Mouse (Mus musculus) midbrain, embryonic 11.5 days (tissue): Measurements from ENCODE around the gene Mslnl. TPM values are rescaled to one million over a fixed set of nuclear protein-coding genes. Genes with fewer than 3 reads are reported as not detected.

ENCODE experiments used
- ATAC-seq: fragments of 200-750 bp; cut with Nextera tagmentation; 2 replicates; pipeline ENCODE4 v1.8.0; 2017; ENCODE audit warnings: moderate TSS enrichment, moderate library complexity; ENCODE audit not compliant: low FRiP score
- DNase-seq: peaks from one replicate; pipeline ENCODE4 v3.0.0; 2015; ENCODE audit warnings: low spot score; ENCODE audit errors: missing footprints
- H3K27ac ChIP-seq: fragments of 300-500 bp; sonication (generic); 2 replicates; pipeline ENCODE4 v1.5.1; 2014; ENCODE audit warnings: low read depth, low read length
- H3K27me3 ChIP-seq: fragments of 300-500 bp; sonication (generic); 2 replicates; pipeline ENCODE4 v1.6.1; 2014; ENCODE audit warnings: mild to moderate bottlenecking, low read length, moderate library complexity, mixed read lengths; ENCODE audit not compliant: control insufficient read depth, insufficient read depth
- H3K36me3 ChIP-seq: fragments of 300-500 bp; sonication (generic); 2 replicates; pipeline ENCODE4 v1.6.1; 2014; ENCODE audit warnings: mild to moderate bottlenecking, low read length, moderate library complexity, mixed read lengths; ENCODE audit not compliant: control insufficient read depth, insufficient read depth
- H3K4me1 ChIP-seq: fragments of 300-500 bp; sonication (generic); 2 replicates; pipeline ENCODE4 v1.6.1; 2014; ENCODE audit warnings: low read length; ENCODE audit not compliant: control insufficient read depth, insufficient read depth
- H3K4me2 ChIP-seq: fragments of 300-500 bp; sonication (generic); 2 replicates; pipeline ENCODE4 v1.6.1; 2014; ENCODE audit warnings: mild to moderate bottlenecking, moderate library complexity
- H3K4me3 ChIP-seq: fragments of 300-500 bp; sonication (generic); 2 replicates; pipeline ENCODE4 v1.5.1; 2014; ENCODE audit warnings: low read depth, low read length
- H3K9ac ChIP-seq: fragments of 300-500 bp; sonication (generic); 2 replicates; pipeline ENCODE4 v1.6.1; 2014; ENCODE audit warnings: low read length
- H3K9me3 ChIP-seq: fragments of 300-500 bp; sonication (generic); 2 replicates; pipeline ENCODE4 v1.6.1; 2016; ENCODE audit warnings: low read length; ENCODE audit not compliant: control insufficient read depth
- WGBS: fragments of 180-500 bp; shearing (Covaris S2); extraction: QIAGEN DNeasy Blood & Tissue Kit; methylation state at CpG from one replicate; pipeline ENCODE4 v1.1.7; 2014; 5-methylcytosine and 5-hydroxymethylcytosine counted together
- polyA plus RNA-seq: library from polyadenylated mRNA; unstranded; fragments of >200 nt; fragmentation: Nextera tagmentation; extraction: Ambion mirVana; gene quantifications from 2 replicates; pipeline ENCODE4 v1.2.1, GENCODE M21; 2014

Mslnl gene
- polyA plus RNA-seq, 1 experiment from 2014 or later, result not detected

DNA sequence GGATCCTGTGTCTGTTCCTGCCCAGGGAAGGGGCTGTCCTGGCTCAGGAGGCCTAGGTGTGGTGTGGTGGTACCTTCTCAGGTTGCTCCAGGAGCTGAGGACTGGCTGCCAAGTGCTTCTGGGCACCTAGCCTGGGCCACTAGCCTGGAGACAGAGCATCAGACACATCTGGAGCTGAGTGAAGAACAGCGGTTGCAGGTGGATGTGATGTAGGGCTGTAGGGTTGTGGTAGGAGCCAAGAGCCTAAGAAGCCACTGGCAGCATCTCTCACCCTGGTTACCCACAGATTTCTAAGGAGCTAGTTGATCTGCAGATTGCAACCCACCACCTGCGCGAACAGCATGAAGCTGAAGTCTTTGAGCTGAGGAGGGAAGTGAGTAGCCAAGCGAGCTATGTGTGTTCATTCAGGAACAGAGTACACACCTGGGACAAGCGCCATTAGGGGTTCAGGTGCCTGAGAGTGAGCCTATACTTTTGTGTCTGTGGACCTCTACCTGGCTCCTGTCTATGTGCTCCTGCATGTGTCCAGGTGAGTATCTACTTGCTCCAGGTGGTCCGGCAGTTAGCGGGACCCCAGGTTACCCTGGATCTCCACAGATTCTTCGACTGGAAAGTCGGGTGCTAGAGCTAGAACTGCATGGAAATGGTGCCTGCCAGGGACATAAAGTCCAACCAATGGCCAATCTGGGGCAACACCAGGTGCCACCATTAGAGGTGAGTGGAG lies 51.1 kb downstream of the Mslnl start:
- H3K9ac ChIP-seq, result no peak overlapping the region
- peaks cover 20% of the 10 kb centered on the region for H3K36me3 ChIP-seq
- H3K4me2 ChIP-seq, result no peak overlapping the region
- no peak overlapping the region for H3K27ac ChIP-seq
- H3K9me3 ChIP-seq, result no peaks in the 10 kb centered on the region
- no peaks in the 10 kb centered on the region for H3K27me3 ChIP-seq
- no peak overlapping the region for H3K4me3 ChIP-seq
- WGBS, result 95% methylated on average over 9 of the region's 9 CpGs
- no peak for DNase-seq
- peaks cover 28% of the 10 kb centered on the region for H3K4me1 ChIP-seq
- ATAC-seq, result no peak

- no peak for DNase-seq
- no peaks in the 10 kb centered on the region for H3K27me3 ChIP-seq
These were observed 55.5 kb downstream of the Mslnl start for GRCm38 (mm10) chr17:25791320-25791842.

DNA sequence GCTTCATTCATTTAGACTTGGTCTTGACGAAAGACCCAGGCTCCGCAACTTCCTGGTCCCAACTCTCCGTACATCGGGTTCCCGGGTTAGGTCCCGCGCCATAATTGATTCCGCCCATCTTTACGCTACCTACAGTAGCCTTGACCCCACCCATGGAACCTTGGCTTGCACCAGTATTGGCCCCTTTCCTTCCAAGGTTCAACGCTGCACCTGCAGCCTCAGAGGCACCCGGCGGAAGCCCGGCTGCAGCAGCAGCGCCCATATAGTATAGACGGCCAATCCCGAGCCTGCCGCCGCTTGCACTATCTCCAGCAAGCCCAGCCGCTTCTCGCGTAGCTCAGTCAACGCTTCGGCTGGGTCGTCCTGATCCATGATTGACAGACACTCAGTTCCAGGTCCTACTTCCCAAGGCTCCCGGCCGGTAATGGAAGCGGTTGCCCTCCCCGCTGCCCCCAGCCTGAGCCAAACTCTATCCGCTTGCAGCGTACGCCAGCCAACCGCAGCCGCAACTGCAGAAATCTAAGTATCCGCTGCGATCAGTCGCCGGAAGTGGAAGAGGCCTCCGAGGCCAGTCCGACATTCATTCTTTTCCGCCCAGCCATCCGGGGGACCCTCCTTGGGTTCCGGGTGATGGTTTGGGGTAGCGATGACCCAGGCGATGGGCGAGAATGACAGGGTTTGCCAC lies 56.1 kb downstream of the Mslnl start:
- peak; percentile 99 for DNase-seq
- Histone ChIP-seq H3K36me3 (0 out of 2 replicates have a peak, but pooled peaks cover 2% of the 10 kb centered on the region), H3K27me3 (no peaks in the 10 kb centered on the region), H3K9me3 (no peaks in the 10 kb centered on the region), H3K9ac (peak overlapping the region; percentile 87), H3K27ac (peak overlapping the region; percentile 75), H3K4me2 (peak overlapping the region; percentile 98), H3K4me3 (peak overlapping the region; percentile 82), H3K4me1 (peaks cover 48% of the 10 kb centered on the region)
- WGBS, result under 1% methylated on average over 45 of the region's 45 CpGs
- peak; percentile 45 for ATAC-seq

More at GRCm38 (mm10) chr17:25791320-25791842, 55.5 kb downstream of the Mslnl start:
- Histone ChIP-seq H3K4me2 (peak overlapping the region; percentile 98), H3K4me3 (peak overlapping the region; percentile 82), H3K4me1 (peaks cover 48% of the 10 kb centered on the region), H3K27ac (peak overlapping the region; percentile 75; the same call in 1 of the 2 replicates), H3K9me3 (no peaks in the 10 kb centered on the region), H3K36me3 (0 out of 2 replicates have a peak, but pooled peaks cover 2% of the 10 kb centered on the region), H3K9ac (peak overlapping the region; percentile 87)
- 0 out of 2 replicates have a peak, but pooled peaks have one; percentile 0 for ATAC-seq
- 27% methylated on average over 19 of the region's 19 CpGs for WGBS

GRCm38 (mm10) chr17:25792615-25793014 lies 56.8 kb downstream of the Mslnl start, which contains the start of gene Fam173a:
Fam173a (minus strand) TSS chr17:25792901.
- Histone ChIP-seq H3K4me3 (peak within 1 kb of the TSS; percentile 82), H3K9ac (peak within 1 kb of the TSS; percentile 87), H3K4me1 (peaks cover 54% of the 10 kb centered on the region), H3K27me3 (no peaks in the 10 kb centered on the region), H3K9me3 (no peaks in the 10 kb centered on the region), H3K27ac (peak within 1 kb of the TSS; percentile 75), H3K36me3 (0 out of 2 replicates have a peak, but pooled peaks cover 2% of the 10 kb centered on the region), H3K4me2 (peak within 1 kb of the TSS; percentile 98)
- ATAC-seq (peak; percentile 16; the same call in 1 of the 2 replicates), DNase-seq (no peak)
- WGBS, result under 1% methylated on average over 14 of the region's 14 CpGs

DNA sequence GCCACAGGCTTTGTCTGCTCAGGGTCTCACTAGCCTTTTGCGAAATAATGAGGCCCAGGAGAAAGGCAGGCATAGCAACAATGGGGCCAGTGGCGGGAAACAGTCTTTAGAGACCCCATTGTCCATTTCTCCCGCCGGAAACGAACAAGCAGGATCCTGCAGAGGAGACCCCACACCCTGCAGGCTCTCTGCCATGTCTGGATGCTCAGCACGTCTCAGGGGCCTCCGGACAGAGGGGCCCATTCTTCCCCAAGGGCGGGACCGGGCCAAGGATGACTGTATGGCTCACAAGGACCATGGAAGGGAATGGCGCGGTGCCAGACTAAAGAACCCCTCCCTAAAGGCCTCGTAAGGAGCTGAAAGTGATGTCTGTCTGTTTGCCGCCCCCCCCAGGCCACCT lies 58.4 kb downstream of the Mslnl start:
- H3K4me2 ChIP-seq, result peak overlapping the region; percentile 98
- 28% methylated on average over 13 of the region's 13 CpGs for WGBS
- H3K9me3 ChIP-seq, result no peaks in the 10 kb centered on the region
- H3K4me3 ChIP-seq, result peak overlapping the region; percentile 89
- H3K4me1 ChIP-seq, result peaks cover 55% of the 10 kb centered on the region
- no peaks in the 10 kb centered on the region for H3K27me3 ChIP-seq
- H3K9ac ChIP-seq, result peak overlapping the region; percentile 87
- ATAC-seq (peak; percentile 48), DNase-seq (peak; percentile 91)
- H3K27ac ChIP-seq, result peak overlapping the region; percentile 75
- 0 out of 2 replicates have a peak, but pooled peaks cover 2% of the 10 kb centered on the region for H3K36me3 ChIP-seq

DNA sequence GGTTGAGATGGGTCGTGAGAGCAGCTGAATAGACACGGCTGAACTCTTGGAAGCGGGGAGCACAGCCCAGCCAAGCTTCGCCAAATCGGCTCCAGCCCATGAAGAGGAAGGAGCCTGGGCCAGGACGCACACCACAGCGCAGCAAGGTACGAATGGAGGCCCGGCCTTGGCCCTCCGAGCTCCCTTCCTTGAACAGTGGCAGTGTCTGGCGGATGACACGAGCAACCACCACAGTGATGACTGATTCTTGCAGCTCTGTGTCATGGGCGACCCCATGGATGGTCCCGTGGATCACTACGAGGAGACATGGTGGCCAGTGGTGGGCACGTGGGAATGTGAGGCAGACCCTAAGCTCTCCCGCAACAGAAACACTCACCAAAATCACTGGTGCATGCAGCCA lies 59.2 kb downstream of the Mslnl start:
- no peaks in the 10 kb centered on the region for H3K9me3 ChIP-seq
- no peaks in the 10 kb centered on the region for H3K36me3 ChIP-seq
- peak overlapping the region; percentile 98 for H3K4me2 ChIP-seq
- H3K4me1 ChIP-seq, result peaks cover 55% of the 10 kb centered on the region
- peak overlapping the region; percentile 75 for H3K27ac ChIP-seq
- H3K9ac ChIP-seq, result peak overlapping the region; percentile 87
- no peak for ATAC-seq
- peak overlapping the region; percentile 89 for H3K4me3 ChIP-seq
- no peaks in the 10 kb centered on the region for H3K27me3 ChIP-seq
- DNase-seq, result no peak
- 51% methylated on average over 17 of the region's 17 CpGs for WGBS

GRCm38 (mm10) chr17:25795609-25796092 lies 59.8 kb downstream of the Mslnl start, which contains the start of gene AC134908.4:
AC134908.4 (minus strand) TSS chr17:25795659.
- DNase-seq (peak; percentile 95), ATAC-seq (peak; percentile 61)
- H3K4me1 ChIP-seq, result peaks cover 55% of the 10 kb centered on the region
- H3K27me3 ChIP-seq, result no peaks in the 10 kb centered on the region
- WGBS, result 4% methylated on average over 6 of the region's 6 CpGs
- peak within 1 kb of the TSS; percentile 75 for H3K27ac ChIP-seq
- H3K4me3 ChIP-seq, result peak within 1 kb of the TSS; percentile 89
- peak within 1 kb of the TSS; percentile 98 for H3K4me2 ChIP-seq
- no peaks in the 10 kb centered on the region for H3K36me3 ChIP-seq
- H3K9ac ChIP-seq, result peak within 1 kb of the TSS; percentile 87
- H3K9me3 ChIP-seq, result no peaks in the 10 kb centered on the region

DNA sequence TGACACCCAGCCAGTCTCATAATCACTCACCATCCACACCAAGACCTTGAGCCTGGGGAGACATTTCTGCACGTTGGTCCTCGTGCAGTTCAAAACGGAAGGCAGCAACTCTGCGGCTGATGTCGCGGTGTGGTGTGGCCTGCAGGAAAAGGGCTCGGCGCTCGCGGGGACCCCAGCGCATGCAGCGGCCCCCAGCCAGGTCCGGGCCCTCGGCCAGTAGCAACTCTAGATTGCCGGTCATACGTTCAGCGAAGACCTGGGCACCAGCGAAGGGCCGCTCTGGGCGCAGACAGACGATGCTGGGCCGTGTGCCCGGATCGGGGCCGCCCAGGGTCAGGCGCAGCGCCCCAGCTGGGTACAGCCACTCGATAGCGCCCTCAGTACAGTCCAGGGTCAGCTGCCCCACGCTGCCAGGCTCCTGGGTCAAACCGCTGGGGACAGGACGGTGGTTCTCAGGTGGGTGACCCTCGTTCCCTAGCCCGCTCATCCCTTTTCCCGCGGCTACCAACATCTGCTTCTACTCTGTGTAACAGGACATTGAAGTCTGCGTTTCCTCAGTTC lies 60.4 kb downstream of the Mslnl start:
- Histone ChIP-seq H3K4me1 (peaks cover 49% of the 10 kb centered on the region), H3K4me2 (peak overlapping the region; percentile 98), H3K9ac (peak overlapping the region; percentile 87), H3K4me3 (peak overlapping the region; percentile 89), H3K36me3 (no peaks in the 10 kb centered on the region), H3K27ac (peak overlapping the region; percentile 75), H3K27me3 (no peaks in the 10 kb centered on the region), H3K9me3 (no peaks in the 10 kb centered on the region)
- WGBS, result under 1% methylated on average over 36 of the region's 37 CpGs
- DNase-seq (peak; percentile 96), ATAC-seq (no peak)
